Mouse (Mus musculus) monocyte, adult 5-6 weeks (primary cell): ENCODE measurements around the gene Plekhm2. TPM values are rescaled to one million over a fixed set of nuclear protein-coding genes. Genes with fewer than 3 reads are reported as not detected.
A peak's percentile ranks its signal among the peaks of the same experiment; 100 is the strongest.

Source experiments
- ATAC-seq: fragments of 153-309, 156-312 bp; replicated peaks from 2 replicates; pipeline ENCODE4 v1.8.0; 2017; ENCODE audit warnings: mild to moderate bottlenecking; ENCODE audit not compliant: low TSS enrichment, insufficient number of reproducible peaks, severe bottlenecking, poor library complexity, low FRiP score
- total RNA-seq: library from RNA; stranded (forward); fragments of 200-1000, 200-491, 200-594 nt; gene quantifications from 3 replicates; pipeline ENCODE4 v1.2.3, GENCODE M21; 2017

The Plekhm2 gene
- 14.4 to 16.5 TPM (median 15.7 TPM) in 3 replicates for total RNA-seq

GRCm38 (mm10) chr4:141664799-141665198, at the start of gene Plekhm2:
Gene Plekhm2 (minus strand): TSS chr4:141664899.
- ATAC-seq: no peak

- ATAC-seq: no peak
Observed at GRCm38 (mm10) chr4:141713598-141714142, 49.0 kb upstream of the Plekhm2 start.

- no peak for ATAC-seq
Observed at GRCm38 (mm10) chr4:141711250-141711649, 46.6 kb upstream of the Plekhm2 start.

- ATAC-seq: no peak
Observed at GRCm38 (mm10) chr4:141708971-141709370, 44.3 kb upstream of the Plekhm2 start.

- ATAC-seq: peak; percentile 14; the same call in 1 of the 2 replicates
Observed at GRCm38 (mm10) chr4:141708005-141708404, 43.3 kb upstream of the Plekhm2 start.

GRCm38 (mm10) chr4:141705331-141705730, 40.6 kb upstream of the Plekhm2 start:
- ATAC-seq: no peak

- no peak for ATAC-seq
Observed at GRCm38 (mm10) chr4:141704625-141705024, 39.9 kb upstream of the Plekhm2 start.

- ATAC-seq: no peak
Observed at GRCm38 (mm10) chr4:141694719-141695118, 30.0 kb upstream of the Plekhm2 start.

GRCm38 (mm10) chr4:141688505-141688904, 23.8 kb upstream of the Plekhm2 start:
- no peak for ATAC-seq

GRCm38 (mm10) chr4:141686525-141686924, 21.8 kb upstream of the Plekhm2 start:
- no peak for ATAC-seq

GRCm38 (mm10) chr4:141686093-141686492, 21.4 kb upstream of the Plekhm2 start:
- ATAC-seq: no peak

GRCm38 (mm10) chr4:141685499-141685898, 20.8 kb upstream of the Plekhm2 start, which contains the start of gene Rsc1a1:
Gene Rsc1a1 (minus strand): TSS chr4:141685599.
- no peak for ATAC-seq

GRCm38 (mm10) chr4:141682706-141683230, 18.1 kb upstream of the Plekhm2 start:
- no peak for ATAC-seq

GRCm38 (mm10) chr4:141681767-141682166, 17.1 kb upstream of the Plekhm2 start:
- no peak for ATAC-seq

GRCm38 (mm10) chr4:141680892-141681291, 16.2 kb upstream of the Plekhm2 start:
- ATAC-seq: no peak

GRCm38 (mm10) chr4:141679016-141679415, 14.3 kb upstream of the Plekhm2 start:
- ATAC-seq: no peak

GRCm38 (mm10) chr4:141676462-141676979, 11.8 kb upstream of the Plekhm2 start:
- no peak for ATAC-seq

GRCm38 (mm10) chr4:141672325-141672724, 7.6 kb upstream of the Plekhm2 start:
- ATAC-seq: no peak

GRCm38 (mm10) chr4:141671389-141671788, 6.7 kb upstream of the Plekhm2 start:
- no peak for ATAC-seq

GRCm38 (mm10) chr4:141669898-141670712, 5.4 kb upstream of the Plekhm2 start:
- 0 out of 2 replicates have a peak, but pooled peaks have one; percentile 39 for ATAC-seq
